Mouse (Mus musculus): ENCODE measurements around the gene D10Wsu102e.

DNA sequence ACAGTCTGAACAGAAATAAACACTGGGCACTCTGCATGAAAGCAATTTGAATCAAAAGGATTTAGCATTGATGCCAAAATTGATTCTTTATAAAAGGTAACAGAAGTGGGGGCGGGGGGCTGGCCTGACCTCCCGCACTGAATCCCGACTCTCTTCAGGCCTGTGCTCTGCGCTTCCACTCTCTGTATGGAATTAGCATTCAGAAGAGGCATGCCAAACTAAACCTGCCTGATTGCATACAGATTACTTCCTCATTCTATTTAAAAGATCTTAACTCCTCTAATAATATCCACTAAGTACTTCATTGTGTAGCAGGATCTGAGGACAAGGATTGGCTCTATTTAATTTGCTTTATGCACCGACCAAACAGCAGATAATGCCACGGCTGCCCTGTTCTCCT is 38.5 kb upstream of the D10Wsu102e start:
- no peak for TF ChIP-seq CTCF (IDR thresholded peaks at IDR 0.05; ENCODE audit: low read depth, low read length)
- TF ChIP-seq POLR2A (IDR thresholded peaks at IDR 0.05; ENCODE audit: borderline replicate concordance, low read depth, low read length) = no peak

All from bone marrow macrophage, adult 2 months (primary cell).